Mouse (Mus musculus) splenic B cell, adult 2 months (primary cell): ENCODE measurements at regions not wholly inside any gene's neighbourhood (a gene's known extent, or its start where the extent isn't known, plus 50 kb on each side); places are given as distances from the start of the nearest gene placed in this dataset.

Experiments used
- DNase-seq: peaks from one replicate; pipeline ENCODE4 v3.0.0-alpha.2; 2011; ENCODE audit warnings: low read depth, low spot score
- H3K27me3 ChIP-seq: 2 replicates; pipeline ENCODE4 v1.6.1; 2012; ENCODE audit warnings: mild to moderate bottlenecking, low read length, moderate library complexity, mixed read lengths; ENCODE audit not compliant: control insufficient read depth, poor library complexity, insufficient read depth, severe bottlenecking
- H3K36me3 ChIP-seq: 2 replicates; pipeline ENCODE4 v1.6.1; 2012; ENCODE audit warnings: mild to moderate bottlenecking, low read length, moderate library complexity, mixed read lengths; ENCODE audit not compliant: control insufficient read depth, poor library complexity, insufficient read depth, severe bottlenecking

DNA sequence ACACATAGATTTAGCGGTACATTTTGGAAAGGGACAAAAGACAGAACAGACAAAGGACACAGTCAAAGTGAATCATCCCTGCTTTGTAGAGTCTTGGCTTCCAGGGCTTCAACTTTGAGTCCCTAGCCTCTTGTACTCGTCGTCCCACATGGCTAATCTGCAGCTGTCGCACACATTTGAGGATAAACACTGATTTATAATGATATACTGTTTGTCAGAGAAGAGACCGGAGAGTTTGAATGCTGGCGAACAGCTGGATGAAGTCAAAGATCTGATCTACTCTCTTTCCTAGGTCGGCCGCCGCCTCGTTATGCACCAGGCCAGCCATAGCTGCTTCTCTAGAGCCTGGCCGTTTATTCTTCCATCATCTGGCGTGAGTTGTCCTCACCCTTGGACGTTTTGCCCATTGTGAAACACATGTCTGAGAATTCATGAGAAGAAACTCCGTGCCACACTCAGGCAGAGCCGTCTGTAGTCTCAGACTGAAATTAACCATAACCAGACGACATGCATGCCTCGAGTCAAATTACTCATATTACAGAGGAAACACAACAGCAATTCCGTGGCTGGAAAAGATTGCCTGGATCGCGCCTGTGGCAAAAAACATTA is 448.4 kb upstream of the Rgma start:
- Histone ChIP-seq H3K27me3 (no peaks in the 10 kb centered on the region), H3K36me3 (no peaks in the 10 kb centered on the region)
- no peak for DNase-seq

DNA sequence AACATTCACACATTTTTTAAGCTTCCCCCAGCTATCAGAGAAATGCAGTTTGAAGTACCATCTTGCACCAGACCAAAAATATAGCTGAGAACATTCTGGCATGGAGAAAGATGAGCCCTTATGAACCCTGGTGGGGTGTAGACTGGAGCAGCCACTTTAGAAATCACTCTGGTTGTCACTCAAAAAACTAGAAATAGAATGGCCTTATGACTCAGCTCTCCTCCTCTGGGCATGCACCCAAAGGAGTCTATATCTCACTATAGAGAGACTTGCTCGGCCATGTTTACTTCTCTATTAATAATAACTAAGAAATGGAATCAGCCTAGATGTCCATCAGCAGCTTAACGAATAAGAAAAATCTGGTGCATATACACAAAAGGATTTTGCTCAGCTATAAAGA is 436.5 kb upstream of the Rgma start:
- no peak for DNase-seq
- no peaks in the 10 kb centered on the region for H3K27me3 ChIP-seq
- no peaks in the 10 kb centered on the region for H3K36me3 ChIP-seq

DNA sequence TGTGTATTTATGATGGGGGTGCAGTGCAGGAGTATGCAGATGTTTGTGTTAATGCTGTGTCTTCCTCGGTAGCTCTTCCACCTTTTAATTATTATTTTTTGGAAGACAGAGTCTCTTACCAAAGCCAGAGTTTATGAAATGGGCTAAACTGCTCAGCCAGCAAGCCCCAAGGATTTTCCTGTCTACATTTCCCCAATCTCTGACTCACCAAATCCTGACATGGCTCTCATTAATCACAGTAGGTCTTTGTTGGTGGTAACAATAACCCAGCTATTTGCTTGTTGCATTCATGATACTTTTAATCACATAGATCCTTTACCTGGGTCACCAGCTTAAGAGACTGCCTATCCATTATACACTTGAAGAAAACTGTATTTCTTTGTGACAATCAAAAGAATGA is 427.8 kb upstream of the Rgma start:
- DNase-seq = no peak
- no peaks in the 10 kb centered on the region for H3K36me3 ChIP-seq
- H3K27me3 ChIP-seq = no peaks in the 10 kb centered on the region

DNA sequence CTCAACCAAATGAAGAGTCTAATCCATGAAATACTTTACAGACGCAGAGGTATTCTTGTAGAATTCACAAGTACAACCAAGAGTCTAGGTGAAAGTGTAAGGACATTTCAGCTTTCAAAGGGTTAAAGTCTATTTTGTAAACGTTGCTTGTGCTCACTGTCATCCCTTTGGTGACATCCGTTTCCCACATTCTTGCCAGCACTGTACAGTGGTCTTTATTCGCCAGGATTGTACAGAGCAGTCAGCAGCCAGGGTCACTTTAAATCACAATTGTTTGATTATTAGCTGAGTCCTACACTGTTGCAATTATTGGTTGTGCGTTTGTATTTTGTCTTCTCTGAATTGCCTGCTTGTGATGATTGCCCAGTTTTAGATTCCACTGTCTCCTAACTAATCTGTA is 427.3 kb upstream of the Rgma start:
- DNase-seq = no peak
- H3K27me3 ChIP-seq = no peaks in the 10 kb centered on the region
- H3K36me3 ChIP-seq = no peaks in the 10 kb centered on the region

DNA sequence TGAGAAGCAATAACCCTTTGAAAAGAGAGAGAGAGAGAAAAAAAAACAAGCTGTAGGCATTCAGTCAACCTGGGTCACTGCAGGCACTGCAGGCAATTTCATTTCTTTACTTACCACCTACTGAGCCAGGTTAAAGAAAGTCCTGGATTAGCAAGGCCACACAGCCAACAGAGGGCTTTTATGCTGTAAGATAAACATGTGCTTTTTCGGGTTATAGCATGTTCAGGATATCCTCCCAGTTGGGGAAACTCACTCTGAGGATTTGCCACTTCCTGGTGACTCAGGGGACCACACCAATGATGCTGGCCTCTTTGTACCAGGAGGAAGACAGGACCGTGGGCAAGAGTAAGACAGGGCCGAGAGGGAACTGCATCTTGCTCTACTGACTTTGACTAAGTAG is 426.6 kb upstream of the Rgma start:
- H3K36me3 ChIP-seq = no peaks in the 10 kb centered on the region
- DNase-seq = no peak
- H3K27me3 ChIP-seq = no peaks in the 10 kb centered on the region

DNA sequence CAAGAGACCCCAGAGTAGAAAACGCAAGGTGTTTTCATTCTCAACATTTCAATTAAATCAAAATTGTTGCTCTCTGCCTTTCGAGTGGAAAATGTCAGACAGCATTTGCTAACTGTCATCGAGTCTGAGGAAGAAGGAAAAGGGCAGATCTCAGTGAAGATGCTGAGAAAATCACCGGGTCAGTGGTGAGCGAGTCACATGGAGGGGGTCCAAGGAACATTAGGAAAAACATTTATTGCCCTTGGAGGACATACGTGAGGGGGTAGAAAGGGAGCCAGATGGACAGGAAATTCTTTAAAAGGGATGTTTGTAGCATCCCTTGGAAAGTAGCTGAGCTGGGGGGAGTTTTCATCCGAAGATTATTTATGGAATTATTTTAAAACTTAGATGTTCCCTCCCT is 425.4 kb upstream of the Rgma start:
- no peak for DNase-seq
- H3K27me3 ChIP-seq = no peaks in the 10 kb centered on the region
- no peaks in the 10 kb centered on the region for H3K36me3 ChIP-seq

DNA sequence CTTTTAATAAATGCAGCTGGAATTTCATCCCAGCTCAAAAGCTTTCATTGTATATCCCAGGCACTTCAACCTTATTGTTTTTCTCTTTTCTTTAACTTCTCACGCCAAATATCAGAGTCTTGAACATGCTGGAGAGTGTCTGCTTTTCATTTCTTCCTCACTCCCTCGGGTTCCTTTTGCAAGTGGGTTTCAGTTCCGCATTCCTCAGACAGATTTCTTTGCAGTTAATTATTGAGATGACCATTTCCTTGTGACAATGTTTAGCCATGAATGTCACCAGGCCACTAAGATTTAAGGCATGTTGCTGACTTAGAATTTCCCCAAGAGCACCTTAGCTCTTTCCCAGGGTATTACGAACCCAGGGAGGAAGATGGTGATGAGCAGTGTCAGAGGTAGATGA is 417.6 kb upstream of the Rgma start:
- Histone ChIP-seq H3K36me3 (no peaks in the 10 kb centered on the region), H3K27me3 (no peaks in the 10 kb centered on the region)
- DNase-seq = no peak

DNA sequence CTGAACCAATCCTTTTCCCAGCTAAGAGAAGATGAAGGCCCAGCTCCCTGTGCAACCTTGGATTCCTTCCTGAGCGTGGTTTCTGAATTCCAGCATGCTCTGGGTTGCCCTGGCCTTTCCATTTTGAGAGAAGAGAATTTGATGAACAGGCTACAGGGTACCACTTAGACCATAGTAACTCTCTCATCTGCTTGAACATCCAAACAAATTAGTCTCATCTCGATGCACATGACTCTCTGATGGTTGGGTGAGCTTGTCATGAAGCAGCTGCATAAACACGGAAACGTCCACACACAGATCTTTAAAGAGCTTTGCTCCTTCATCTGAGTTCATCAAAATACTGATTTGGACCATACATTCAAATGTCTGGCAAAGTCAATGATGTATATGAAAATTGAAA is 414.0 kb upstream of the Rgma start:
- DNase-seq = no peak
- no peaks in the 10 kb centered on the region for H3K36me3 ChIP-seq

DNA sequence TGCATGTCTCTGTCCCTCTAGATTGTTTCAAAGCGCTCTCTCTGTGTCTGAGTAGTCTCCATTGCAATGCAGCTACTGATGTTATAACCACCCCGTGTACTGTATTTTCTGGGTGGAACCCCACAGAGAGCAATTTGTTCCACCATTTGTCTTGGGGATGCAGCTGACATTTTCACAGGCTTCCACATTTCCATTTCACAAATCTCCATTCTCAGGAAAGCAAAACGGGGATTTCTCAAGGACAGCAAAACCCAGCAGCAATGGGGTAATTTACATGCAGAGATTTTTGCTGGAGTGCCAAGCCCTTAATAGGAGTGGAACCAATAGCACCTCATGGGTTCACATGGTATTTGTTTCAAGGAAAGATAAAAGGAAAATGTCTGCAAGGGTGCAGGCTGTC is 412.5 kb upstream of the Rgma start:
- H3K36me3 ChIP-seq = no peaks in the 10 kb centered on the region
- DNase-seq = no peak
- H3K27me3 ChIP-seq = no peaks in the 10 kb centered on the region

More for the DNA sequence above, 414.0 kb upstream of the Rgma start:
- no peaks in the 10 kb centered on the region for H3K27me3 ChIP-seq

DNA sequence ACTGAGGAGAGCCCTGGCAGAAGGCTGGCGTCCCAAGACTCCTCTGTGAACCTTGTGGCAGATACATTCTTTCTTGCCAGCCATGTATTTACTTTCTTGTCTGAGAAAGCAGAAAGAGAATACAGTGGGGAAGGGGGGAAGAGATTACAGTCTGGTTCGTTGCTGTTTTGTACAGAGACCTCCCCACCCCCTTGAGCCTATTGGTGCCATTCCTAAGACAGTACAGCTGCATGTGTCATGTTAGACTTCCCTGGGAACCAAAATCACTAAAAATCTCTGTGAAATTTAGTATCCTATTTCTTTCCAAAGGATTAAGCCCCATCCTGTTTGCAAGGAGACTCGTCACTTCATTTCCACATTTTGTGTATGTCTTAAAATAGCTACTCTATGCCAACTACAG is 411.4 kb upstream of the Rgma start:
- Histone ChIP-seq H3K36me3 (no peaks in the 10 kb centered on the region), H3K27me3 (no peaks in the 10 kb centered on the region)
- no peak for DNase-seq

DNA sequence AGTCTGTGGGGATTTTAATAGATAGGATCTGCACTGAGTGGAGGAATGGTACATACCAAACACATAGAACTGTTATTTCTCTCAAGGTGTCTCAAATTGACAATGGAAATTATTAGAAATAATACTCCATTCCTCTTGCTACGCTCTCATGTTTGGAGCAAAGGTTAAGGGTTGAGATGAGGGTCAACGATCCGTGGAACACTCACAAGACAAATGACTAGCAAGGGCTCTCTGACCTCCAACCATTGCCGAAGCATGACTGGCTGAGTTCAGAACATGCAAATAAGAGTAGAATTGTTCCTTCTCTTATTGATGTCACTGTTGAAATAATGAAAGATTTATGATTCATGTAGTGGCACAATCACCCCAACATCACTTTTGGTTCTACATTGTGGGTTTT is 407.1 kb upstream of the Rgma start:
- Histone ChIP-seq H3K36me3 (no peaks in the 10 kb centered on the region), H3K27me3 (no peaks in the 10 kb centered on the region)
- DNase-seq = no peak

DNA sequence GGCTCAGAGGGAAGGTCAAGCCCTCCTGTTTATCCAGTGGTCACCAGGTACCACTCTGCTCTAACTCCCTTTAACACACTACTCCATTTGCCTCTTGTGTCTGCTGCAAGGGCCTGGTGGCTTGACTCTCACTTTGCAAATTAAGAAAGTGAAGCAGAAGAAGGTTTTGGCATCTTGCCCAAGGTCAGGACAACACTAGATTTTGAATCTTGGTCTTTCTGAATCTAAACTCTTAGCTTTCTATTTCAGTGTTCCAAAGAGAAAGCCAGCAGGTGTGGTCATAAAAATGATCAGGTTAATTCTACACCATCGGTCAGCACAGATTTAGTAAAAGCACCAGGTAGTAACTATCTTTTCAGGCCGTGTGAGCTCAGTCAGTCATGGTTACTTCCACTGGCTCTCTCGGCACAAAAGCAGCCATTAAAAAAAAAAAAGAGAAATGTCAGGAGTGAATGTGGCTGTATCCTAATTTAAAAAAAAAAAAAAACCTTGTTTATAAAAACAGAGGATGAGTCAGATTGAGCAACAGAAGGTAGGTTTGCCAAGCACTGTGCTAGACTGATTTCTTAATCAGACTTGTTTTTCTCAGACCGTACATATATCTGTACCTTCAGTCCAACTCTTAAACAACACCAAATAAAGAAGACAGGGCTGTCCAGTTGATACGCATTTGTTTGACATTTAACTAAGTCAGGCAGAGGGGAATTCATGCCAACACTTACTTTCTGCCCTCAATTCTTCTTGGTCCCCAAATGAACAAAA is 403.6 kb upstream of the Rgma start:
- DNase-seq = no peak
- H3K36me3 ChIP-seq = no peaks in the 10 kb centered on the region
- H3K27me3 ChIP-seq = no peaks in the 10 kb centered on the region

DNA sequence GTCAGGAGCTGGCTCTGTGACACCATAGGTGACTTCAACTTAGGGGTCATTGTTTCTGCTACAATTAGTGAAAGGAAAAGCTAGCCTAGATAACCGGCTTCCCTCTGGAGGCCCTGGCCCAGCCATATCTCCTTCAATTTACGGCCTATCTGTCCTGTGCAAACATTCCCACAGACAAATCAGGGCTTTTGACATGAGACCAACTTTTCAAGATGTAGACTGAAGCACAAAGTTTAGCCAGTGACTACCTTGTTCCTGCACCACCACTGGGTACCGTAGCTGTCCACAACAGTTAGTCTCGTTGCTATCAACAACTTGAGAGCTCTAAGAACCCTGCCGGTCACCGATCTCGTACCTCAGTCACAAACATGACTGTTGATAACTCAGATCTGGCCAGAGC is 402.9 kb upstream of the Rgma start:
- Histone ChIP-seq H3K27me3 (no peaks in the 10 kb centered on the region), H3K36me3 (no peaks in the 10 kb centered on the region)
- no peak for DNase-seq

DNA sequence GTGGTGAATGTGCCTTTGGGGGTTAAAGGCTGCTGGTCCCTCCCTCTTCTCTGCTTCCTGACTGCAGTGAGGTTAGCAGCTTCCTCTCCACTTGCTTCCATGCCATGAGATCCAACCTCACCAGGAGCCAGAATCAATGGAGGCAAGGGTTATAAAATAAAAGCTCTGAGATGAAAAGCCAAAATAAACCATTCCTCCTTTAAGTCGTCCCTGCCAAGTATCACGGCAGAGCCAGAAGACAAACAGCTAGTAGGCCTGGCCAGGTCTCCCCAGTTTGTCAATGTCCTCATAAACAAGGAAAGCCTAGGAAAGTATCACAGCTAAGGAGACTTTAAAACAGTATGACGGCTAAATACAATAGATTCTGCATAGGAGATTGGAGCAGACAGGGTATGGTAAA is 401.5 kb upstream of the Rgma start:
- DNase-seq = no peak
- Histone ChIP-seq H3K27me3 (no peaks in the 10 kb centered on the region), H3K36me3 (no peaks in the 10 kb centered on the region)

DNA sequence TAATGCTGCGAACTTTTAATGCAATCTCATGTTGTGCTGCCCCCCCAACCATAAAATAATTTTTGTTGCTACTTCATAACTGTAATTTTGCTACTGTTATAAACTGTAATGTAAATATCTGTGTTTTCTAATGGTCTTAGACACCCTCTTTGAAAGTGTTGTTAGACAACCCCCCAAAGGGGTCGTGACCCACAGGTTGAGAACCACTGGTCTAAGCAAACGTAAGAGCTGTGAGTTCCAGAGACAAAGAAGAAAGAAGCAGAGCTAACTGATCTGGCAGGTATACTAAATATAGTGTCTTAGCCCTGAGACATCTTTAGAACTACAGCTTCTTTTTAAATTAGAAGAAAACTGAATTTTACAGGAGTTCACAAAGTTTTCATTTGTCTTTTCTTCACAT is 400.9 kb upstream of the Rgma start:
- no peaks in the 10 kb centered on the region for H3K36me3 ChIP-seq
- DNase-seq = no peak
- no peaks in the 10 kb centered on the region for H3K27me3 ChIP-seq
